Mouse (Mus musculus) olfactory bulb, adult 2 months (tissue): ENCODE measurements around the gene Pikfyve.

Source experiments
- CTCF ChIP-seq: fragments of 200-500 bp; IDR thresholded peaks from 2 replicates; pipeline ENCODE4 v1.5.1; 2012; ENCODE audit warnings: low read depth, mild to moderate bottlenecking, low read length, moderate library complexity; ENCODE audit not compliant: insufficient read depth
- POLR2A ChIP-seq: fragments of 200-500 bp; IDR thresholded peaks from 2 replicates; pipeline ENCODE4 v1.6.1; 2012; ENCODE audit warnings: mild to moderate bottlenecking, low read depth, low read length, moderate library complexity; ENCODE audit not compliant: insufficient read depth

DNA sequence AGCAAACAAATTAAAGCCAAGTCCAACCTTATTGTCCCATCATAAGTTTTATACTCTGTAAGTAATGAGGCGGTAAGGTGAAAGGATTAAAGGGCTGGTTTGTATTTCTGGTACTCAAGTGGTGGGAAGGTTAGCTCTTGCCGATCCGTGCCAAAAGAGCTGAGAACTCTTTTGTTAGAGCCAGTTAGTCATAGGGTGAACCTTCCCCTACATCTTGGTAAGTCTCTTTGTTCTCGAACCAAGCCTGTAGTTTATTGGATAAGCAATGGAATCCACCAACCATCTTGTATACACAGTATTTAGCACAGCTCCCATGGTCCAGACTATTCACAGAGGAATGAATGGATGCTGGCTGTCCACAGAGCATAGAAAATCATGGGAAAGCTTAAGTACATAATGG lies 14.9 kb upstream of the Pikfyve start:
- TF ChIP-seq CTCF: no peak
- no peak for TF ChIP-seq POLR2A
